Mouse (Mus musculus) CD4-positive, CD25-positive, alpha-beta regulatory T cell, adult 4 months (primary cell): Measurements from ENCODE around the gene Gda. TPM values are rescaled to one million over a fixed set of nuclear protein-coding genes. Genes with fewer than 3 reads are reported as not detected.

Experiments used
- ATAC-seq: one replicate; pipeline ENCODE4 v1.8.0; 2017
- polyA plus RNA-seq, 2 experiments: library from polyadenylated mRNA; unstranded; fragments of 100-300 nt; shearing (Covaris generic); gene quantifications; one replicate each; pipeline ENCODE4 v1.2.1; 2017

Gene Gda
- polyA plus RNA-seq, 2 experiments from 2014 or later: 0.17 TPM; not detected in 1

- ATAC-seq: no peak
Measured at GRCm38 (mm10) chr19:21441787-21442186, 31.5 kb downstream of the Gda start.

DNA sequence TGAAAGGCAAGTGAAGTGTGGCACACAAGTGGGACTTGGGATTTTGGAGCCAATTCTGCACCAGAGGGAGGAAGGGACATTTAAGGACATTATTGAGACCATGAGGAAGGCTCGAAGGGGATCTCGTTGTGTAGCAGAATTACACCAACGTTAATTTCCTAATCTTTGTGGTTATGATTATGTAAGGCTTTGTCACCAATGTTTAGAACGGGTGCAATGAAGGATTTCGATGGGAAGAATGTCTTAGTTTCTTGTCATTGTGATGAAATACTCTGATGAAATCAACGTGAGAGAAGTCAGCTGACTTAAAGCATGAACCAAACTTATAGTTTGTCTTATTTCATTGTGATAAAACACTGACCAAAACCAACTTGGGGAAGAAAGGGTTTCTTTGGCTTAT is 32.4 kb downstream of the Gda start:
- ATAC-seq: no peak

- no peak for ATAC-seq
Measured at GRCm38 (mm10) chr19:21439141-21439737, 34.0 kb downstream of the Gda start.

- no peak for ATAC-seq
Measured at GRCm38 (mm10) chr19:21436566-21436965, 36.7 kb downstream of the Gda start.

DNA sequence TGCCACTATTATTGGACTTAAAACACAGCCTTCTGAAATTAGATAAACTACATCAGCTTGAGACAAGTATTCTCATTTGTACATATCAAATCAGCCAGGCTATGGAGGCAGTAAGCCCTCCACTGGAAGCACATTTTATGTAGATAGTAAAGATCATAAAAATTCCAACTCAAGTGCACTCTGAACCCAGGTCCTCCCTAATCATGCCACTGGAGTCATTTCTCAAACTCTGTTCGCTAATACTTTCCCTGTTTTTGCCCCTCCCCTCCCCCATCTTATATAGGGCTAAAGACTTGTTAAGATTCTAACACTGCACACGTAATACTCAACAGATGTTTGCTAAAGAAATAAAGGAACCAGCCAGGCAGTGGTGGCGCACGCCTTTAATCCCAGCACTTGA is 39.9 kb downstream of the Gda start:
- no peak for ATAC-seq

DNA sequence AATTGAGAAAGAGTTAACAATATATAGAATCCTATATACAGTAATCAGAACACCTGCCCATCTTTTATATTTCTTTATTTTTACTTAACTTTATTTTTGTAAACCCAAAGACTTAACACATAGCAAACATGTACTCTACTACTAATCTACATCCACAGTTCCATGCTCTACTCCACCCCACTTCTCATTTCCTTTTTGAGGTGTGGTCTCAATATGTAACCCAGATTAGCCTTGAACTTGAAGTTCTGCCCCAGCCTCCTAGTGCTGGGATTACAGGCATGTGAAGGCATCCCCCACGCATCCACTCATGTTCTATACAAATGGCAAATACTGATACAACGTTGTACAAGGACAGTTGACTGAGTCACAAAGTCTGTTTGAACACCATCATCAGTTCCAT is 40.4 kb downstream of the Gda start:
- ATAC-seq: no peak

DNA sequence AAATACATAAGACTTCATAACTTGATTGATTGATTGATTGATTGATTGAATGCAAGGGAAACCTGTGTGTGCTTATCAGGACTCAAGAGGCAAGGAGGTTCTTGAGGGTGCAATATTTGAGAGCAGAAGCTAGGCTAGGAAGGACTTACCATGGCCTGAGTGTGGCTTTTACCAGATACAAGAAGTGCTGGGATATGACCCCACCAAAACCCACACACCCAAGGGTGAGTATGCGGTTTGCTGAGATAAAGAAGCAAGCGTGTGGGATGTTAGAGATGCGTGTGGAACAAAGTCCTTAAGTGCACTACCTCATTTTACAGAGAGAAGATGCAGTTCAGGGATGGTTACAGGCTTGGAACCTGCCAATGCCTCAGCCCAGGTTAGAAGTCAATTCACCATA is 41.0 kb downstream of the Gda start:
- no peak for ATAC-seq

GRCm38 (mm10) chr19:21425391-21425790 is 47.9 kb downstream of the Gda start:
- ATAC-seq: no peak

DNA sequence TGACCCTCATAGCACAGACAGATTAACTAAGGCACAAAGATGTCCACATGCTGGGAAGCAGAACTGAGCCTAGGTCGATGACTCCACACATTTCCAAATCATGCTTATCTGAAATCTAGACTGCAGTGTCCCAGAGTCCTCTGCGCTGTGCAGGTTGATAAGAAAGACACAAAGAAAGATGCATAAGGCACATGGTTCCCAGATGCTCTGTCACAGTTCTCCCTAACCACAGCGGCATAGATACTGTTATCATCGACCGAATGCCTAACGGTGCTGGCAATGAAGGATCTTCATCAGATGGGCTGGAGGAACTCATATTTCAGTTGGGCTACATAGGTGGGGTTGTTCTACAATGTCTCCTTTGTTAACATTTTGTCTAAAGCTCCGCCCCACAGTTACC is 49.5 kb downstream of the Gda start:
- no peak for ATAC-seq

GRCm38 (mm10) chr19:21418418-21418817 is 54.8 kb downstream of the Gda start:
- ATAC-seq: no peak

- no peak for ATAC-seq
Measured at GRCm38 (mm10) chr19:21415377-21415776, 57.9 kb downstream of the Gda start.

GRCm38 (mm10) chr19:21409178-21409577 is 64.1 kb downstream of the Gda start:
- no peak for ATAC-seq

DNA sequence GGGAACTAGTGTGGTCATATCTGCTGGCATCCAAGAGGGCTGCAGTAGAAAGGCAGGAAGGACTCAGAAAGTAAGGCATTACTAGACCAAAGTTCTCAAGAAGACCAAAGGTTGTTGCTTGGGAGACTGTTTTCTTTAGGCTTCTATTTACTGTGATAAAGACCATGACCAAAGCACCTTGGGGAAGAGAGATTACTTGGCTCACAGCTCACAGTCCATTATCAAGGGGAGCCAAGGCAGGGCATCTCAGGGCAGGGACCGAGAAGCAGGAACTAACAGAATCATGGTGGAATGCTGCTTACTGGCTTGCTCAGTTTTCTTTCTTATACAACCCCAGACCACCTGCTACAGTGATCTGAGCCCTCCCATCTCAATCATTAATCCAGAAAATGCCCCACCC is 65.9 kb downstream of the Gda start:
- ATAC-seq: no peak

DNA sequence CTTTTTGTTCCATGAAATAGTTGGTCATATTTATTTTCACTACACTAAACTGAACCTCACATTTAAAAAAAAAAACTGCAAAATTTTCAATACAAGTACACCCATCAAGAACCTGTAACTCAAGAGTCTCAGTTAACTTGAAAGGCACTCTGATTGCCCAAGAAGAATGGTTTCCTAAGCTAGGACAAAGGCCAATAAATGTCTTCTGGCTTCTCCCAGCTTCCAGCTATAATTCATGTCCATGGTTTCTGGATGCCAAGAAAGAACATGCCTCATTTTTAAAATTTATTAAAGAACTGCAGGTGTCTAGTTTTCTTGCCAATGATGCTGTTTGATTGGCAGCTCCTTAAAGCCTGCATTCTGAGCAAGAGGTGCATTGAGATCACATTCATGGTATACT is 75.3 kb downstream of the Gda start:
- no peak for ATAC-seq

- ATAC-seq: no peak
Measured at GRCm38 (mm10) chr19:21396364-21396763, 76.9 kb downstream of the Gda start.

DNA sequence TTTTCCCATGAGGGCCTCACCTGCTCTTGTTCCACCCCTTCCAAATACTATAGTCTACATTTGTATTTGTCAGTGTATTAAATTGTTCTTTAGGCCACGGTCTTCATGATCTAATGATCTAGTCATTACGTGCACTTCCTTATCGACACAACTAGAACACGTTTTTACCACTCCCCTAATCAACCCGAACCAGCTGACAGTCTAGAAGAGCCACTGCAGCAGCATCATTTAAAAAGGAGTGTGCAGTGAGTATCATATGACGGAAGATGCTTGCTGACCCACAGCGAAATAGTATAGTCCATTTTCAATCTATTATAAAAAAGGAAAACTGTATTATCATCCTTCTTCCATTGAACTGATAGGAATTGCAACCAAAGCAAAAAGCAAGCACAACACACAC is 82.3 kb downstream of the Gda start:
- ATAC-seq: no peak

DNA sequence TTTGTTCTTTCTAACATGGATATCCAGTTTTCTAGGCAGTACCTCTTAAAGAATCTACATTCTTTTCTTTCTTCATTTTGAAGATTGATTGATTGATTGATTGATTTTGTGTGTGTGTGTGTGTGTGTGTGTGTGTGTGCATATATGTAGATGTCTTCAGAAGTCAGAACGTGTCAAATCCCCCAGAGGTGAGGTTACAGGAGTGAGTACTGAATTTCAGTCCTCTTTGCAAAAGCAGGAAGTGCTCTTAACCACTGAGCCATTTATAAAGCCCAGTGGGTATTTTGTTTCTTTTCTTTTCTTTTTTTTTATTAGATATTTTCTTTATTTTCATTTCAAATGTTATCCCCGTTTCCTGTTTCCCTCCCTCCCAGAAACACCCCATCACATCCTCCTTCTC is 86.4 kb downstream of the Gda start:
- no peak for ATAC-seq

DNA sequence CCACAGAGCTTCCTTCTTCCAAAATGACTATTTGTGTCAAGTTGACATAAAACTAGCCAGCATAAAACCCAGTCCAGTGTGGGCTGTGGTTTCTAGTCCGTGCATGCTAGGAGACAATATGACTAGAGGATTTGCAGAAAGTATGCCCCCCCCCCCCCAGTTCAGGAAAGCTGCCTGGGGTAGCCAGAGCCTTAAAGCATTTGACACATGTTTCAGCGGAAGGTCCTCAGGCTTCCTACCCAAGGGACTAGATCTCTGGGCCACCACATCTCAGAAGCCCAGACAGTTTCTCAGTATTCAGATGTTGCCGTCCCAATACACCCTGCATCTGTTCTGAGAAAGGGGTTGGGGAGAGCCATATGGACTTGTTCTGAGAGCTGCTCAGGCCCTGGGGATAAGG is 89.0 kb downstream of the Gda start:
- no peak for ATAC-seq

DNA sequence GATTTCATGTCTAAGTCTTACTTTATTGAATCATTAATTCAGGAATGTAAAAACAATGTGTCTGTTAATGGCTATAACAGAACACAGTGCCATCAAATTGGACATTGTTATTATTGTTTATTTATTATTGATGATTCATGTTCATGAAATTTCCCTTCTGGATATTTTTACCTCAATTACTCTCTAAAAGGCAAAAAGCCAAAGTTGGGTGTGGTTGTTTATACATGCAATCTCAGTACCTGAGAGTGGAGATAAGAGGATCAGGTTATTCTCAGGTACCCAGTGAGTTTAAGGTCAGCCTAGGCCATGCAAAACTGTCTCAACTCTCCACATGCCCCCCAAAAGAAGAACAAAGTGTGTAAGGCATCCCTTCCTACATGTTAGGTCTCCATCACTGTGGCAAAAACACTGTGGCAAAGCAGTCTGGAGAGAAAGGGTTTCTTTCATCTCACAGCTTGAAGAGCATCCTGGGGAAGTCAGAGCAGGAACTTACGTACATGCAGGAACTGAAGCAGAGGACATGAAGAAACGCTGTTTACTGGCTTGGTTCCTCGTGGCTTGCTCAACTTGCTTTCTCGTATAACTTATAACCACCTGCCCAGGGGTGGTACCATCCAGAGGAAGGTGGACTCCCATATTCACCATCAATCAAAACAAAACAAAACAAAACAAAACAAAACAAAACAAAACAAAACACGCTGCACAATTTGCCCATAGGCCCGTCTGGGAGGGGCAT is 89.6 kb downstream of the Gda start:
- no peak for ATAC-seq

DNA sequence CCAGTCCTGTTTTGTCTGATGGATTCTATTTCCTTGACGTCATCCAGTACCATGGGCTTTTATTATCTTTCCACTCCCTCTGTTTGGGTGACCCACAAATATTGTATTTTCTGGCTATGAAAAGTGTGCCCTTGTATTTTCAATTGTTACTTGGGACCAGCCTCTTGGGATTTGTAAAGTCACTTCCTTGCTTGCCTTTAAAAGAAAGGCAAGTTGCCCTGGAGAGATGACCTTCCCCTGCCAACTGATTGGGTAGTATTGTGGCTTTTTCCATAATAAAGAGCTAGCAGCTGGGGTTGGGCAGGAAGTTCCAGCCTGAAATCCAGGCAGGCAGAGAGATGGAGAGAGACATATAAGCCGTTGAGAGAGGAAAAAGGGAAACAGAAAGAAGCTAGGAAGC is 91.5 kb downstream of the Gda start:
- no peak for ATAC-seq

DNA sequence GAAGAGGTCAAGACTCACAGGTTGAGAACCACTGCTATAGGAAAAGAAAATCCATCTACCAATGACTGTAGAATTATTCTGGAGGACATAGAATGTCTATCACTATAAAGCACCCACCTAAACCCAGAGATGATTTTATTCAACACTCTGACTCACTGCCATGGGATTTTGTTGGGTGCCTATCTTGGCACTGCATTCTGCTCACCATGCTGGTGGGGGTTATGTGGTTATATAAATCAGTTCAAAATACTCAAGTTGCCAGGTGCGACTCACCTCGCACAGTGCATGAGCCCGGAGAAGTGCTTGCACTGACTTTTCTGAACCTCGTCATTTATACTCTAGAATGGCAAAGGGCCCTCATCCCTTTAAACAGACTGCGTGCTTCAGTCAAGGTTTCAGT is 94.0 kb downstream of the Gda start:
- ATAC-seq: no peak

GRCm38 (mm10) chr19:21376445-21377218 is 96.6 kb downstream of the Gda start:
- no peak for ATAC-seq

- ATAC-seq: peak; percentile 78
Measured at GRCm38 (mm10) chr19:21373073-21373755, 100.0 kb downstream of the Gda start.
